Mouse (Mus musculus): ENCODE measurements around the gene Cers6. TPM values are rescaled to one million over a fixed set of nuclear protein-coding genes. Genes with fewer than 3 reads are reported as not detected.

The Cers6 gene
- 10 to 100 TPM; 14.1 to 14.7 TPM for total RNA-seq (2021)
- long read RNA-seq, experiment 1, partial matches to known transcripts = 0 of 3 reads
- long read RNA-seq, experiment 1, other reads (novel, unspliced or antisense) = 3 of 3 reads
- long read RNA-seq, experiment 2, partial matches to known transcripts = 1 of 4 reads
- long read RNA-seq, experiment 2, other reads (novel, unspliced or antisense) = 2 of 4 reads

- peak; percentile 98 to 99 for DNase-seq
- intact Hi-C loops (cut with DNase I) = loop anchor here (2.0 to 5.0 kb wide), 3 partner anchors 69 to 182 kb away; no protein-coding TSS in a partner anchor
Measured at GRCm38 (mm10) chr2:68860904-68861685, at the start of gene Cers6. Gene Cers6, plus strand, starts transcription at chr2:68861441.

GRCm38 (mm10) chr2:68814409-68814808 lies 46.8 kb upstream of the Cers6 start:
- intact Hi-C loops (cut with DNase I) = no loop called here
- no peak for DNase-seq

- intact Hi-C loops (cut with DNase I) = no loop called here
- DNase-seq = no peak
Measured at GRCm38 (mm10) chr2:68819040-68819439, 42.2 kb upstream of the Cers6 start.

- intact Hi-C loops (cut with DNase I) = no loop called here
Measured at GRCm38 (mm10) chr2:68822152-68822887, 38.9 kb upstream of the Cers6 start.

GRCm38 (mm10) chr2:68825326-68826020 lies 35.8 kb upstream of the Cers6 start:
- intact Hi-C loops (cut with DNase I) = no loop called here
- DNase-seq = no peak

More at GRCm38 (mm10) chr2:68822152-68822887, 38.9 kb upstream of the Cers6 start:
- no peak for DNase-seq

- DNase-seq = no peak
- intact Hi-C loops (cut with DNase I) = no loop called here
Measured at GRCm38 (mm10) chr2:68843330-68843729, 17.9 kb upstream of the Cers6 start.

GRCm38 (mm10) chr2:68844530-68844929 lies 16.7 kb upstream of the Cers6 start:
- intact Hi-C loops (cut with DNase I) = no loop called here

GRCm38 (mm10) chr2:68845002-68845740 lies 16.1 kb upstream of the Cers6 start:
- intact Hi-C loops (cut with DNase I) = no loop called here

More at GRCm38 (mm10) chr2:68844530-68844929, 16.7 kb upstream of the Cers6 start:
- DNase-seq = no peak

GRCm38 (mm10) chr2:68860391-68860790 lies 850 bp upstream of the Cers6 start:
- intact Hi-C loops (cut with DNase I) = loop anchor here (2.0 to 5.0 kb wide), 3 partner anchors 68 to 182 kb away; no protein-coding TSS in a partner anchor
- DNase-seq = no peak

More at GRCm38 (mm10) chr2:68845002-68845740, 16.1 kb upstream of the Cers6 start:
- DNase-seq = no peak

- peak; percentile 62 to 63 for DNase-seq
- intact Hi-C loops (cut with DNase I) = loop anchor here (2.0 to 5.0 kb wide), 3 partner anchors 70 to 181 kb away; no protein-coding TSS in a partner anchor
Measured at GRCm38 (mm10) chr2:68861721-68862463, 651 bp downstream of the Cers6 start.

GRCm38 (mm10) chr2:68862464-68863266 lies 1.4 kb downstream of the Cers6 start:
- DNase-seq = no peak
- intact Hi-C loops (cut with DNase I) = loop anchor here (5.0 kb wide), 2 partner anchors 70 to 75 kb away; no protein-coding TSS in a partner anchor

- DNase-seq = no peak
- intact Hi-C loops (cut with DNase I) = loop anchor here (5.0 kb wide), 2 partner anchors 71 to 74 kb away; no protein-coding TSS in a partner anchor
Measured at GRCm38 (mm10) chr2:68863561-68863960, 2.3 kb downstream of the Cers6 start.

- DNase-seq = no peak
- intact Hi-C loops (cut with DNase I) = loop anchor here (5.0 kb wide), 2 partner anchors 72 to 73 kb away; no protein-coding TSS in a partner anchor
Measured at GRCm38 (mm10) chr2:68864366-68864765, 3.1 kb downstream of the Cers6 start.

GRCm38 (mm10) chr2:68867148-68867547 lies 5.9 kb downstream of the Cers6 start:
- intact Hi-C loops (cut with DNase I) = no loop called here
- DNase-seq = no peak

- DNase-seq = no peak
- intact Hi-C loops (cut with DNase I) = no loop called here
Measured at GRCm38 (mm10) chr2:68870999-68871780, 9.9 kb downstream of the Cers6 start.

- intact Hi-C loops (cut with DNase I) = no loop called here
- DNase-seq = no peak
Measured at GRCm38 (mm10) chr2:68873086-68873485, 11.8 kb downstream of the Cers6 start.
